Mouse (Mus musculus) liver, adult 2 months (tissue): ENCODE data around the gene Ston1.

Experiments used
- CTCF ChIP-seq: fragments of 200-500 bp; IDR thresholded peaks from 2 replicates; pipeline ENCODE4 v1.5.1; 2011; ENCODE audit warnings: low read depth, low read length, control low read depth
- POLR2A ChIP-seq: fragments of 200-500 bp; IDR thresholded peaks from 2 replicates; pipeline ENCODE4 v1.6.1; 2011; ENCODE audit warnings: low read length, control low read depth; ENCODE audit not compliant: insufficient read depth; ENCODE audit errors: extremely low read depth

- TF ChIP-seq POLR2A (no peak), CTCF (no peak)
Measured at GRCm38 (mm10) chr17:88598056-88598420, 554 bp downstream of the Ston1 start.
